Mouse (Mus musculus) small intestine, adult 2 months (tissue): ENCODE results near the gene Scgb1a1.

Source experiments
- CTCF ChIP-seq: fragments of 200-500 bp; IDR thresholded peaks from 2 replicates; pipeline ENCODE4 v1.5.1; 2012; ENCODE audit warnings: low read depth, mild to moderate bottlenecking, control low read depth, inconsistent platforms, low read length, moderate library complexity, mixed read lengths; ENCODE audit not compliant: insufficient replicate concordance, insufficient read length; ENCODE audit errors: extremely low read depth
- POLR2A ChIP-seq: fragments of 200-500 bp; IDR thresholded peaks from 2 replicates; pipeline ENCODE4 v1.6.1; 2012; ENCODE audit warnings: low read depth, mild to moderate bottlenecking, control low read depth, inconsistent platforms, low read length, moderate library complexity

DNA sequence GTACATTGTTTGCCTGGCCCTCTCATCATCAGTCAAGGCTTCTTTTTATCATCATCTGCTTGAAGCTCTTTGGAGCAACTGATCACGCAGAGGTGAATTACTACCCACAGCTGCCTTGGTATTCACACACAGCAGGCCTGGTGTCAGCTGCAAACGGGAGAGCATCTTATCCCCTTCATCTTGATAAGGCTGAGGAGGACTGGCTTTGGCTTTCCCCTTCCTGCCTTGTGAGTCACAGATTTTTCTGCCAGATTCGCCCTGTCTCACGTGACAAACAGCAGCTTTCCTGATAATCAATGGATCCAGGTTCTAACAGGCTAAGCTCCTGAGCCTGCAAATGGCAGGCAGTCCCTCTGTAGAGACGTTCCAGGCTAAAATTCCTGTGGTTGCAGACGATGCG lies 7.8 kb downstream of the Scgb1a1 start:
- TF ChIP-seq CTCF, result no peak
- no peak for TF ChIP-seq POLR2A
